Mouse (Mus musculus) erythroid progenitor cell, adult 5-6 weeks (primary cell): Measurements from ENCODE around the gene Unc119. TPM values are rescaled to one million over a fixed set of nuclear protein-coding genes. Genes with fewer than 3 reads are reported as not detected.

Source experiments
- ATAC-seq: replicated peaks from 2 replicates; pipeline ENCODE4 v1.8.0; 2016; ENCODE audit warnings: moderate number of reproducible peaks, mild to moderate bottlenecking, moderate TSS enrichment, inconsistent platforms; ENCODE audit not compliant: poor library complexity, low FRiP score, severe bottlenecking
- total RNA-seq, 2 experiments: library from RNA; stranded (forward) in 1 of 2; stranded (reverse) in 1 of 2; fragments of 150-400 nt in 1 of 2; fragments of 186-747, 209-891 nt in 1 of 2; gene quantifications; 2 replicates each; pipeline versions ENCODE4 v1.2.3 to v1.2.4; 2015 to 2017; ENCODE audit warnings: low replicate concordance in 2 of 2

Unc119 gene
- total RNA-seq, 2 experiments from 2014 or later, result 7.9 to 17.2 TPM

- no peak for ATAC-seq
Observed at GRCm38 (mm10) chr11:78364103-78364502, 20.8 kb downstream of the Unc119 start.

GRCm38 (mm10) chr11:78367456-78368225 lies 24.4 kb downstream of the Unc119 start:
- no peak for ATAC-seq

- no peak for ATAC-seq
Observed at GRCm38 (mm10) chr11:78370389-78370788, 27.1 kb downstream of the Unc119 start.

GRCm38 (mm10) chr11:78371711-78372110 lies 28.4 kb downstream of the Unc119 start:
- no peak for ATAC-seq

GRCm38 (mm10) chr11:78372166-78372565 lies 28.9 kb downstream of the Unc119 start:
- ATAC-seq, result no peak

GRCm38 (mm10) chr11:78372610-78373009 lies 29.3 kb downstream of the Unc119 start:
- no peak for ATAC-seq

GRCm38 (mm10) chr11:78374147-78374546 lies 30.9 kb downstream of the Unc119 start:
- no peak for ATAC-seq

GRCm38 (mm10) chr11:78377549-78378159 lies 34.4 kb downstream of the Unc119 start:
- no peak for ATAC-seq

GRCm38 (mm10) chr11:78380351-78380750 lies 37.1 kb downstream of the Unc119 start:
- ATAC-seq, result no peak

- ATAC-seq, result no peak
Observed at GRCm38 (mm10) chr11:78380996-78381395, 37.7 kb downstream of the Unc119 start.

- no peak for ATAC-seq
Observed at GRCm38 (mm10) chr11:78382286-78382685, 39.0 kb downstream of the Unc119 start.

GRCm38 (mm10) chr11:78382701-78383100 lies 39.4 kb downstream of the Unc119 start:
- no peak for ATAC-seq

GRCm38 (mm10) chr11:78385776-78386175 lies 42.5 kb downstream of the Unc119 start:
- ATAC-seq, result no peak

GRCm38 (mm10) chr11:78386508-78387043 lies 43.3 kb downstream of the Unc119 start, which contains the start of gene Foxn1:
TSS of gene Foxn1 (minus strand) at chr11:78386558.
- no peak for ATAC-seq

- no peak for ATAC-seq
Observed at GRCm38 (mm10) chr11:78392728-78393127, 49.4 kb downstream of the Unc119 start.

- no peak for ATAC-seq
Observed at GRCm38 (mm10) chr11:78396950-78397349, 53.7 kb downstream of the Unc119 start.

- no peak for ATAC-seq
Observed at GRCm38 (mm10) chr11:78397397-78397796, 54.1 kb downstream of the Unc119 start.

GRCm38 (mm10) chr11:78398212-78398611 lies 54.9 kb downstream of the Unc119 start:
- ATAC-seq, result no peak
